Mouse (Mus musculus): ENCODE measurements around the gene Gm3336.

GRCm38 (mm10) chr8:70703287-70703686, 15.1 kb upstream of the Gm3336 start, which contains the start of gene Iqcn:
- TF ChIP-seq TAL1 (IDR thresholded peaks at IDR 0.05; ENCODE audit: low read length): no peak
- no peak for TF ChIP-seq GATA1 (IDR thresholded peaks at IDR 0.05; ENCODE audit: low read length)

Data from erythroblast, embryonic 14.5 days (primary cell).